Mouse (Mus musculus) small intestine, adult 2 months (tissue): ENCODE data around the gene Lrch1. TPM values are rescaled to one million over a fixed set of nuclear protein-coding genes. Genes with fewer than 3 reads are reported as not detected.

ENCODE experiments used
- H3K27ac ChIP-seq: fragments of 200-500 bp; 2 replicates; pipeline ENCODE4 v1.5.1; 2012; ENCODE audit warnings: low read depth, low read length, control low read depth, inconsistent platforms; ENCODE audit not compliant: insufficient read depth
- H3K27me3 ChIP-seq: fragments of 200-500 bp; 2 replicates; pipeline ENCODE4 v1.6.1; 2012; ENCODE audit warnings: mild to moderate bottlenecking, moderate library complexity, low read length, inconsistent platforms; ENCODE audit not compliant: control insufficient read depth, insufficient read depth
- H3K36me3 ChIP-seq: fragments of 200-500 bp; 2 replicates; pipeline ENCODE4 v1.6.1; 2012; ENCODE audit warnings: mild to moderate bottlenecking, low read length, control low read depth, inconsistent platforms; ENCODE audit not compliant: control insufficient read depth, insufficient read depth
- H3K4me1 ChIP-seq: fragments of 200-500 bp; 2 replicates; pipeline ENCODE4 v1.6.1; 2012; ENCODE audit warnings: low read length, inconsistent platforms, mixed read lengths; ENCODE audit not compliant: control insufficient read depth, insufficient read depth, insufficient read length
- H3K4me3 ChIP-seq: fragments of 200-500 bp; 2 replicates; pipeline ENCODE4 v1.5.1; 2012; ENCODE audit warnings: low read depth, mild to moderate bottlenecking, control low read depth, inconsistent platforms, low read length, moderate library complexity
- CTCF ChIP-seq: fragments of 200-500 bp; IDR thresholded peaks from 2 replicates; pipeline ENCODE4 v1.5.1; 2012; ENCODE audit warnings: low read depth, mild to moderate bottlenecking, control low read depth, inconsistent platforms, low read length, moderate library complexity, mixed read lengths; ENCODE audit not compliant: insufficient replicate concordance, insufficient read length; ENCODE audit errors: extremely low read depth
- POLR2A ChIP-seq: fragments of 200-500 bp; IDR thresholded peaks from 2 replicates; pipeline ENCODE4 v1.6.1; 2012; ENCODE audit warnings: low read depth, mild to moderate bottlenecking, control low read depth, inconsistent platforms, low read length, moderate library complexity
- WGBS: fragments of 180-500 bp; shearing (Covaris S2); methylation state at CpG from one replicate; pipeline ENCODE4 v1.1.7; 2018; 5-methylcytosine and 5-hydroxymethylcytosine counted together
- polyA plus RNA-seq: library from polyadenylated mRNA; depleted of rRNA; stranded (reverse); fragments of >200 nt; gene quantifications from 2 replicates; pipeline ENCODE4 v1.2.3, GENCODE M21; 2012

The Lrch1 gene
- polyA plus RNA-seq, 1 experiment: 6.1 TPM

DNA sequence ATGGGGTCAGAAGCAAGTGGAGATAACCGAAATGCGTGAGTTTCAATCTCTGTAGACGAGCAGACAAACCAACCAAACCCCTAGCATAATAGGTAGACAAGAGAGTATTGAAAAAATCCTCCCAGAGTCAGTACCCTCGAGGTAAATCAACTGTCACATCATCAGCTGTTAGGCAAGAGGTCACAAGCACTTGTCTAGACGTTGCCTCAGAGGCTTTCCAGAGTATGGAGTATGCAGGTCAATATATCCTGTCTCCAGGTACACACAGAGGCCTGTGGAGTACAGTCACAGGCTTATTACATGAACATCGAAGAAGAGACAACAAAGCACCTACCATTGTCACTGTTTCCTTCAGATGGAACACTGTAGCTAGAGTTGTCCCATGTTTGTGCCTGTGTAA lies 154.9 kb downstream of the Lrch1 start:
- Histone ChIP-seq H3K36me3 (peaks cover 44% of the 10 kb centered on the region), H3K27ac (no peak overlapping the region), H3K27me3 (no peaks in the 10 kb centered on the region), H3K4me3 (no peak overlapping the region), H3K4me1 (no peaks in the 10 kb centered on the region)
- no peak for TF ChIP-seq POLR2A
- TF ChIP-seq CTCF: no peak
- WGBS: 78% methylated on average over 6 of the region's 6 CpGs

- Histone ChIP-seq H3K4me3 (no peak overlapping the region), H3K4me1 (no peaks in the 10 kb centered on the region), H3K27ac (no peak overlapping the region), H3K27me3 (no peaks in the 10 kb centered on the region), H3K36me3 (peaks cover 44% of the 10 kb centered on the region)
- TF ChIP-seq POLR2A (no peak), CTCF (no peak)
- 83% methylated on average over 5 of the region's 5 CpGs for WGBS
Observed at GRCm38 (mm10) chr14:74790535-74790934, 157.1 kb downstream of the Lrch1 start.

GRCm38 (mm10) chr14:74788766-74789165 lies 158.9 kb downstream of the Lrch1 start:
- Histone ChIP-seq H3K27me3 (no peaks in the 10 kb centered on the region), H3K36me3 (peaks cover 44% of the 10 kb centered on the region), H3K27ac (no peak overlapping the region), H3K4me1 (no peaks in the 10 kb centered on the region), H3K4me3 (no peak overlapping the region)
- TF ChIP-seq POLR2A (no peak), CTCF (peak; percentile 19; the same call in 1 of the 2 replicates)
- WGBS: 71% methylated on average over 8 of the region's 8 CpGs

GRCm38 (mm10) chr14:74787717-74788116 lies 160.0 kb downstream of the Lrch1 start:
- Histone ChIP-seq H3K27ac (no peak overlapping the region), H3K27me3 (no peaks in the 10 kb centered on the region), H3K4me3 (no peak overlapping the region), H3K36me3 (peaks cover 43% of the 10 kb centered on the region), H3K4me1 (no peaks in the 10 kb centered on the region)
- 91% methylated on average over 3 of the region's 3 CpGs for WGBS
- TF ChIP-seq CTCF (no peak), POLR2A (no peak)

DNA sequence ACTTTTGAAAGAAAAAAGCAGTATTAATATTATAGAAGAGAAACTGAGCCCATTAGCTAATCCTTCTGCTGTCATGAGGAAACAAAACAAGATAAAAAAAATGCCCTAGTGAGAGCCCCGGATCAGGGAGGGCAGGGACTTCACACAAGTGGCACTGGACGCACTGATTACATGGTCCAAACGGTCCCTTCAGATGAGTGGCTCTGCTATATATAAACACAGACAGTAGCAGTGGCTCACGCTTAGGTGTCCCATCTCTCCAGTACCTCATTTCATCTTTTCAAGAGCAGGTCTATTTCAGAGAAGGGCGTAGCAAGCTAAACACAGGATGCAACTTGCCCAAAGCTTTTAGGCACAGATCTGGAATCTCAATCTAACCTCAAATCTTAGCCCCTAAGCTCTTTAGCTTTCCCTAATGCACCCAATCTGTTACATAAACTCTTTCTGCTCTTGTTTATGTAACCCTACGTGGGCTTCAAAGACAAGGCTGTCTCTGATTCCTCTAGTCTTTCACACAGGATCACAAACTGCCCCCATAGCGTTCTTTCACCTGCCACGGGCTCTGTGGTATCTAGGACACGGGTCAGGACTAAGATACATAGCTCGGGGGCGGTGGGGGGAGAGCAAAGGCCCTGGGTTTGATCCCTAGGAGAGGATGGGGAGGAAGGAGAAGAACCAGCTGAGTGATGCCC lies 163.3 kb downstream of the Lrch1 start:
- TF ChIP-seq POLR2A (no peak), CTCF (no peak)
- peaks cover 34% of the 10 kb centered on the region for H3K36me3 ChIP-seq
- H3K27ac ChIP-seq: no peak overlapping the region
- H3K27me3 ChIP-seq: no peaks in the 10 kb centered on the region
- no peaks in the 10 kb centered on the region for H3K4me1 ChIP-seq
- no peak overlapping the region for H3K4me3 ChIP-seq
- 89% methylated on average over 11 of the region's 11 CpGs for WGBS

GRCm38 (mm10) chr14:74774046-74774619 lies 173.5 kb downstream of the Lrch1 start:
- no peaks in the 10 kb centered on the region for H3K4me1 ChIP-seq
- no peak overlapping the region for H3K4me3 ChIP-seq
- H3K36me3 ChIP-seq: peaks cover 34% of the 10 kb centered on the region
- no peak overlapping the region for H3K27ac ChIP-seq
- no peaks in the 10 kb centered on the region for H3K27me3 ChIP-seq
- WGBS: 88% methylated on average over 10 of the region's 10 CpGs
- TF ChIP-seq POLR2A (no peak), CTCF (no peak)

GRCm38 (mm10) chr14:74767892-74768291 lies 179.8 kb downstream of the Lrch1 start:
- H3K4me3 ChIP-seq: no peak overlapping the region
- H3K36me3 ChIP-seq: peaks cover 24% of the 10 kb centered on the region
- H3K4me1 ChIP-seq: no peaks in the 10 kb centered on the region
- no peaks in the 10 kb centered on the region for H3K27me3 ChIP-seq
- TF ChIP-seq POLR2A (no peak), CTCF (no peak)
- WGBS: 94% methylated on average over 1 of the region's 1 CpGs
- H3K27ac ChIP-seq: no peak overlapping the region
